Mouse (Mus musculus): ENCODE results near the gene Tm6sf1. TPM values are rescaled to one million over a fixed set of nuclear protein-coding genes. Genes with fewer than 3 reads are reported as not detected.
"Not testable (repeated sequence)": the region's sequence is repeated elsewhere in the genome, so short reads cannot be mapped to it uniquely, and the experiment has no call there.

The Tm6sf1 gene
- polyA plus RNA-seq, 1 experiment from 2014 or later, result 11.3 TPM

- DNase-seq (ENCODE audit: low spot score); H3K27me3 ChIP-seq (ENCODE audit: control insufficient read depth, insufficient read depth, low read length); H3K4me1 ChIP-seq (replicated peaks; ENCODE audit: control insufficient read depth, insufficient read depth, low read length); H3K9ac ChIP-seq (ENCODE audit: low read depth, low read length); ATAC-seq (ENCODE audit: low FRiP score); H3K4me3 ChIP-seq (ENCODE audit: low read depth, low read length); H3K36me3 ChIP-seq (ENCODE audit: control insufficient read depth, insufficient read depth, low read length); H3K27ac ChIP-seq (ENCODE audit: low read depth, low read length); H3K4me2 ChIP-seq (replicated peaks; ENCODE audit: low read depth, low read length); H3K9me3 ChIP-seq (ENCODE audit: control insufficient read depth, low read length): not testable (repeated sequence)
- 87% methylated on average over 5 of the region's 5 CpGs for WGBS
Observed at GRCm38 (mm10) chr7:81837771-81838170, 21.0 kb upstream of the Tm6sf1 start.

GRCm38 (mm10) chr7:81839746-81840145, 19.1 kb upstream of the Tm6sf1 start:
- Histone ChIP-seq H3K4me1 (replicated peaks; ENCODE audit: control insufficient read depth, insufficient read depth, low read length) (no peaks in the 10 kb centered on the region), H3K9ac (ENCODE audit: low read depth, low read length) (no peak overlapping the region), H3K27ac (ENCODE audit: low read depth, low read length) (no peak overlapping the region), H3K36me3 (ENCODE audit: control insufficient read depth, insufficient read depth, low read length) (no peaks in the 10 kb centered on the region), H3K9me3 (ENCODE audit: control insufficient read depth, low read length) (no peaks in the 10 kb centered on the region), H3K27me3 (ENCODE audit: control insufficient read depth, insufficient read depth, low read length) (no peaks in the 10 kb centered on the region), H3K4me3 (ENCODE audit: low read depth, low read length) (no peak overlapping the region), H3K4me2 (replicated peaks; ENCODE audit: low read depth, low read length) (no peak overlapping the region)
- 74% methylated on average over 6 of the region's 6 CpGs for WGBS
- DNase-seq (ENCODE audit: low spot score), result no peak
- ATAC-seq (ENCODE audit: low FRiP score), result no peak

GRCm38 (mm10) chr7:81840661-81841181, 18.1 kb upstream of the Tm6sf1 start:
- H3K9me3 ChIP-seq (ENCODE audit: control insufficient read depth, low read length), result no peaks in the 10 kb centered on the region
- H3K4me3 ChIP-seq (ENCODE audit: low read depth, low read length), result no peak overlapping the region
- H3K4me1 ChIP-seq (replicated peaks; ENCODE audit: control insufficient read depth, insufficient read depth, low read length), result no peaks in the 10 kb centered on the region
- no peaks in the 10 kb centered on the region for H3K36me3 ChIP-seq (ENCODE audit: control insufficient read depth, insufficient read depth, low read length)
- H3K9ac ChIP-seq (ENCODE audit: low read depth, low read length), result no peak overlapping the region
- no peak for DNase-seq (ENCODE audit: low spot score)
- no peak overlapping the region for H3K27ac ChIP-seq (ENCODE audit: low read depth, low read length)
- no peak overlapping the region for H3K4me2 ChIP-seq (replicated peaks; ENCODE audit: low read depth, low read length)
- H3K27me3 ChIP-seq (ENCODE audit: control insufficient read depth, insufficient read depth, low read length), result no peaks in the 10 kb centered on the region
- ATAC-seq (ENCODE audit: low FRiP score), result no peak
- WGBS, result 80% methylated on average over 7 of the region's 7 CpGs

GRCm38 (mm10) chr7:81841439-81841838, 17.4 kb upstream of the Tm6sf1 start:
- WGBS, result 87% methylated on average over 6 of the region's 6 CpGs

GRCm38 (mm10) chr7:81842141-81842540, 16.7 kb upstream of the Tm6sf1 start:
- Histone ChIP-seq H3K27me3 (ENCODE audit: control insufficient read depth, insufficient read depth, low read length) (no peaks in the 10 kb centered on the region), H3K27ac (ENCODE audit: low read depth, low read length) (no peak overlapping the region), H3K9ac (ENCODE audit: low read depth, low read length) (no peak overlapping the region), H3K36me3 (ENCODE audit: control insufficient read depth, insufficient read depth, low read length) (no peaks in the 10 kb centered on the region), H3K9me3 (ENCODE audit: control insufficient read depth, low read length) (no peaks in the 10 kb centered on the region), H3K4me1 (replicated peaks; ENCODE audit: control insufficient read depth, insufficient read depth, low read length) (no peaks in the 10 kb centered on the region), H3K4me3 (ENCODE audit: low read depth, low read length) (no peak overlapping the region), H3K4me2 (replicated peaks; ENCODE audit: low read depth, low read length) (no peak overlapping the region)
- ATAC-seq (ENCODE audit: low FRiP score), result no peak
- WGBS, result 90% methylated on average over 7 of the region's 7 CpGs
- no peak for DNase-seq (ENCODE audit: low spot score)

More at GRCm38 (mm10) chr7:81841439-81841838, 17.4 kb upstream of the Tm6sf1 start:
- H3K4me2 ChIP-seq (replicated peaks; ENCODE audit: low read depth, low read length), result no peak overlapping the region
- no peak overlapping the region for H3K27ac ChIP-seq (ENCODE audit: low read depth, low read length)
- H3K4me1 ChIP-seq (replicated peaks; ENCODE audit: control insufficient read depth, insufficient read depth, low read length), result no peaks in the 10 kb centered on the region
- no peaks in the 10 kb centered on the region for H3K27me3 ChIP-seq (ENCODE audit: control insufficient read depth, insufficient read depth, low read length)
- no peak for ATAC-seq (ENCODE audit: low FRiP score)
- H3K36me3 ChIP-seq (ENCODE audit: control insufficient read depth, insufficient read depth, low read length), result no peaks in the 10 kb centered on the region
- no peak for DNase-seq (ENCODE audit: low spot score)
- H3K9me3 ChIP-seq (ENCODE audit: control insufficient read depth, low read length), result no peaks in the 10 kb centered on the region
- no peak overlapping the region for H3K4me3 ChIP-seq (ENCODE audit: low read depth, low read length)
- H3K9ac ChIP-seq (ENCODE audit: low read depth, low read length), result no peak overlapping the region

GRCm38 (mm10) chr7:81842998-81843397, 15.8 kb upstream of the Tm6sf1 start:
- H3K9ac ChIP-seq (ENCODE audit: low read depth, low read length), result no peak overlapping the region
- DNase-seq (ENCODE audit: low spot score) (no peak), ATAC-seq (ENCODE audit: low FRiP score) (no peak)
- 69% methylated on average over 1 of the region's 1 CpGs for WGBS
- H3K4me2 ChIP-seq (replicated peaks; ENCODE audit: low read depth, low read length), result no peak overlapping the region
- H3K4me1 ChIP-seq (replicated peaks; ENCODE audit: control insufficient read depth, insufficient read depth, low read length), result no peaks in the 10 kb centered on the region
- no peaks in the 10 kb centered on the region for H3K36me3 ChIP-seq (ENCODE audit: control insufficient read depth, insufficient read depth, low read length)
- no peaks in the 10 kb centered on the region for H3K27me3 ChIP-seq (ENCODE audit: control insufficient read depth, insufficient read depth, low read length)
- H3K9me3 ChIP-seq (ENCODE audit: control insufficient read depth, low read length), result no peaks in the 10 kb centered on the region
- no peak overlapping the region for H3K27ac ChIP-seq (ENCODE audit: low read depth, low read length)
- no peak overlapping the region for H3K4me3 ChIP-seq (ENCODE audit: low read depth, low read length)

- Histone ChIP-seq H3K27me3 (ENCODE audit: control insufficient read depth, insufficient read depth, low read length) (no peaks in the 10 kb centered on the region), H3K27ac (ENCODE audit: low read depth, low read length) (no peak overlapping the region), H3K4me1 (replicated peaks; ENCODE audit: control insufficient read depth, insufficient read depth, low read length) (no peaks in the 10 kb centered on the region), H3K9ac (ENCODE audit: low read depth, low read length) (no peak overlapping the region), H3K4me2 (replicated peaks; ENCODE audit: low read depth, low read length) (no peak overlapping the region), H3K9me3 (ENCODE audit: control insufficient read depth, low read length) (no peaks in the 10 kb centered on the region), H3K4me3 (ENCODE audit: low read depth, low read length) (no peak overlapping the region), H3K36me3 (ENCODE audit: control insufficient read depth, insufficient read depth, low read length) (no peaks in the 10 kb centered on the region)
- DNase-seq (ENCODE audit: low spot score) (no peak), ATAC-seq (ENCODE audit: low FRiP score) (no peak)
- 80% methylated on average over 8 of the region's 8 CpGs for WGBS
Observed at GRCm38 (mm10) chr7:81843903-81844302, 14.9 kb upstream of the Tm6sf1 start.

- H3K36me3 ChIP-seq (ENCODE audit: control insufficient read depth, insufficient read depth, low read length), result no peaks in the 10 kb centered on the region
- H3K27me3 ChIP-seq (ENCODE audit: control insufficient read depth, insufficient read depth, low read length), result no peaks in the 10 kb centered on the region
- H3K4me2 ChIP-seq (replicated peaks; ENCODE audit: low read depth, low read length), result no peak overlapping the region
- no peaks in the 10 kb centered on the region for H3K9me3 ChIP-seq (ENCODE audit: control insufficient read depth, low read length)
- DNase-seq (ENCODE audit: low spot score) (no peak), ATAC-seq (ENCODE audit: low FRiP score) (no peak)
- H3K4me1 ChIP-seq (replicated peaks; ENCODE audit: control insufficient read depth, insufficient read depth, low read length), result no peaks in the 10 kb centered on the region
- no peak overlapping the region for H3K4me3 ChIP-seq (ENCODE audit: low read depth, low read length)
- no peak overlapping the region for H3K9ac ChIP-seq (ENCODE audit: low read depth, low read length)
- no peak overlapping the region for H3K27ac ChIP-seq (ENCODE audit: low read depth, low read length)
- WGBS, result 81% methylated on average over 11 of the region's 11 CpGs
Observed at GRCm38 (mm10) chr7:81844801-81845200, 14.0 kb upstream of the Tm6sf1 start.

- no peak for ATAC-seq (ENCODE audit: low FRiP score)
- Histone ChIP-seq H3K4me2 (replicated peaks; ENCODE audit: low read depth, low read length) (no peak overlapping the region), H3K36me3 (ENCODE audit: control insufficient read depth, insufficient read depth, low read length) (no peaks in the 10 kb centered on the region), H3K9ac (ENCODE audit: low read depth, low read length) (no peak overlapping the region), H3K4me3 (ENCODE audit: low read depth, low read length) (no peak overlapping the region), H3K4me1 (replicated peaks; ENCODE audit: control insufficient read depth, insufficient read depth, low read length) (no peaks in the 10 kb centered on the region), H3K27ac (ENCODE audit: low read depth, low read length) (no peak overlapping the region), H3K27me3 (ENCODE audit: control insufficient read depth, insufficient read depth, low read length) (no peaks in the 10 kb centered on the region), H3K9me3 (ENCODE audit: control insufficient read depth, low read length) (no peaks in the 10 kb centered on the region)
- 81% methylated on average over 3 of the region's 3 CpGs for WGBS
- no peak for DNase-seq (ENCODE audit: low spot score)
Observed at GRCm38 (mm10) chr7:81845313-81845712, 13.5 kb upstream of the Tm6sf1 start.

Measured in hindbrain, embryonic 11.5 days (tissue).